Mouse (Mus musculus): ENCODE measurements around the gene Mfsd4a.

- TF ChIP-seq POLR2A (IDR thresholded peaks at IDR 0.05; ENCODE audit: extremely low read depth, insufficient read depth, low read length): no peak
- TF ChIP-seq CTCF (IDR thresholded peaks at IDR 0.05; ENCODE audit: extremely low read depth, insufficient read depth, low read length): no peak
Measured at GRCm38 (mm10) chr1:132005466-132005865, 62.4 kb downstream of the Mfsd4a start.
